Mouse (Mus musculus): ENCODE results near the gene Egfl7.
A peak's percentile ranks its signal among the peaks of the same experiment; 100 is the strongest.

Egfl7 gene

GRCm38 (mm10) chr2:26594461-26594933, 14.7 kb downstream of the Egfl7 start:
- no peak for DNase-seq

DNA sequence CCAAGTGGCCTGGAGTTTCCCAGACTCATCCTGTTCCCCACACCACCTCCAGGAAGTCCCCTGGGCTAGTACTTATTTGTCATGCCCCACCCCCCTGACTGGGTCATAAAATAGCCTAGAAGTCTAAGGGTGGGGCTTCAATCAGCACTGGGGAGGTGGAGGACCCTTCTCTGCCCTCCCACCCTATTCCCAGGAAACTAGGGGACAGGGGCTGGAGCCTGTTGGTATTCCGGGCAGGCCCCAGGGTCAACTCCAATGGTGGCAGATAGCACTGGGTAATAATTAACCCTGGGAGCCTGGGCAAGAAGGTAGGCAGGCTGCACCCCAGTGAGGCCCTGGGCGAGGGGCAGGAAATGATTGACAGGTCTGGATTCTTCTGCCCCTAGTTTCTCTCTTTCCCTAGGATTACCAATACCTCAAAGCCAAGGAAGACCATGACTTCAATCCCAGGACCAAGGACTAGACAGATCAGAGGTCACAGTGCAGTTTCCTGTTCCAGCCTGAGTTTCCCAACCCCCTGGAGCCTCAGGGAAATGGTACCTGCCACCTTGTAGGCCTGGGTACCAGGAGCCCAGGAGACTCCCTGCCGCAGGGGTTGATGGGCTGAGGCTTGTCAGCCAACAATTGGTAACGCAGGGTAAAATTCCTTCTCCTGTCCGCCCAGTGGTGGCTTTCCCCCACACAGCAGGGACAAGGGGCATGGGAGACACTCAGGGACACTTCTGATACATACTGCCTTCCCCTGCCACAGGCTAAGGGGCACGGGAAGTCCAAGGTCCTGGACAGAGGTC, 15.3 kb downstream of the Egfl7 start:
- no peak for DNase-seq

DNA sequence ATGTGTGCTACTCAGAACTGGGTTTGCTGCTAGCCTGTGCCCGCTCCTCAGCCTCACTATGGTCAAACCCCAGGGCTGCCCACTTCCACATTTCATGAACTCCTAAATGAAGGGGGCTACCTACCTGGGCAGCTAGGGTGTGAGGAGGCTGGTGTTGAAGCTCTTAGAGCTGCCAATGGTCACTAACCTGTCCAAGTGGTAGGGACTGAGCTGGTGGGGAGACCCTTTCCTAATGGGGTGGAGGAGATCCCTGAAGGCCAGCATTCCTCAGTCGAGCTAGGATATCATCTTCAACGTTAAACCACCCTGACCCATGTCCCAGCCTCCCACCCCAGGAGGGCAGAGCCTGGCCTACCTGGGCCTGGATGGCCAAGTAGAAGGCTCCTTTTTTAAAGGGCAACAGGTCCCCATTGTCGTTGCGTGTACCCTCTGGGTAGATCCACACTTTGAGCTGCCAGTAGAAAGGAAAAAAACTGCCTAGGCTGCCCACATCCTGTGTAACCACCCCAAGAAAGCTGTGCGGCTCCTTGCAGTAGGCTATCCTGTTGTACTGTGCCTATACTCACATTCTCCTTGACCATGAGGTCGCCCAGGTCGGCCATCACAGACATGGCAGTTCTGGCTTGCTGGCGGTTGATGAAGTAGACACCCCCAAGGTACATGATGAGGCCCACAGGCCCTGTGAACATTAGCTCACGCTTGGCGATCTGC, 16.1 kb downstream of the Egfl7 start:
- no peak for DNase-seq

- DNase-seq = no peak
These were observed 17.1 kb downstream of the Egfl7 start for GRCm38 (mm10) chr2:26596898-26597297.

DNA sequence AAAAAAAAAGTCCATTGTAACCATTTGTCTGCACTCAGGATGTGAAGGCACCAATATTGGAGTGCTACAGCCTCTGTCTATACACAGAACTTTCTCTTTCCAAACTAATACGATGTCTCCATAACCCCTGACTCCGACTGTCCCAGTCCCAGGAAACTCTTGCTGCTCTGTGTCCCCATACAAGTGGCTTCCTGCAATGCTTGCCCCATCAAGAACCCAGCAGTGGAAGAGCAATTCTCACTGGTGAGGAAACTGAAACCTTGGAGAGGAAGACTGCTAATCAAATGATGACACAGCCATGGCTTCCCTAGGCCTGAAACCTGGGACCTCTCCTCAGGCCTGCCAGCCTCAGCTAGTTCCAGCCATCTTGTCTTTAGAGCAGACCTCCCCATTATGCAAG, 18.0 kb downstream of the Egfl7 start:
- DNase-seq = no peak

DNA sequence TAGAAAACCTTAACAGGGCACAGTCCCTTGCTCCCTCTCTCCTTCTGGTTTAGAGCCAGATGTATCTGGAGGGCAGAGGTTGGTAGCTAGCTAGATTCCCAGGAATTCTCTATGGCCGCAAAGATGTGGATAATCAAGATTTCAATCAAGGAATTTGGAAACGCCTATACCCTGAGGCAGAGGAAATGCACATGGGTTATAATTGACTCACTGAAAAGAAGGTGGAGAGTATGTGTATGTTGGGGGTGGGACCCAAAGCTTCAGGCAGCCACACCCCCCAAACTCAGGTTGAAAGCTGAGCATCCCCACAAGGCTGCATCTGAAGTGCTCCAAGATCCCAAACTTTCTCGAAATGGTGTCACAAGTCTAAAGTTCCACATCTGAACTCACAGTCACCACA, 18.6 kb downstream of the Egfl7 start:
- no peak for DNase-seq

GRCm38 (mm10) chr2:26599965-26600364, 20.2 kb downstream of the Egfl7 start:
- no peak for DNase-seq

DNA sequence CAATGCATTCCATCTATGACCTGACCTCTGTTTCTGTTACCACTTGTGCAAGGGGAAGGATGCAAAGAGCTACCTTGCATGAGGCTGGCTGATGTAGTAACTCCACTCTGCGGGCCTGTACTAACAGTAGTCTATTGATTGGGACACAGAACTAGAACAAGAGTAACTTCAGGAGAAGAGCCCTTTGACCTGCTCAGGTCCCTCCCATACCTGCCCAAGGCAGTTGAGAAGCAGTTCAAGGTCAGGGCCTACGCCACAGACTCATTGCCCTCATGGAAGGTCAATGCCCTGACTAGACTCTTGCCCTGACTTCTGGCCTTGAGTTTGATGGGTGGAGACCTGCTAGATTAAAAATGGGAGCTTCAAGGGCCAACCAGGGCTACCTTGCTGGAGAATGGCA, 20.9 kb downstream of the Egfl7 start:
- no peak for DNase-seq

GRCm38 (mm10) chr2:26601595-26601994, 21.8 kb downstream of the Egfl7 start:
- DNase-seq = no peak

DNA sequence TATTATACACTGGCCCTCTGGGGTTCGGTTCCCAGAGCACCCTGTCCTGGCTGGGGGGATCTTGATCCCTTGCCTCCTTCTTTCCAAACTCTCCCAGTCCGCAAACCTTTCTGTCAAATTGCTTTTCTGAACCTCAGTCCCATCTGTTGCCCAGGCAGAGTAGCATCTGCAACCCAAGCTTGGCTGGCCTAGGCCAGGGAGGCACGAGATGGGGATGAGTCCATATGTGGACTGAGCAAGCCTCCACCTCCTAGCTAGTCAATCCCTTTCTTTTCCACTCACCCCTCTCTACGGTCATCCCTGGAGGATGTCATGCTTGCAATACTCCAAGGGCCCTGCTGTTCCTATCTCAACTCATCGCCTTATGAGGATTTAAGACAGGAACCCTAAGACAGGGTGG, 22.8 kb downstream of the Egfl7 start:
- no peak for DNase-seq

DNA sequence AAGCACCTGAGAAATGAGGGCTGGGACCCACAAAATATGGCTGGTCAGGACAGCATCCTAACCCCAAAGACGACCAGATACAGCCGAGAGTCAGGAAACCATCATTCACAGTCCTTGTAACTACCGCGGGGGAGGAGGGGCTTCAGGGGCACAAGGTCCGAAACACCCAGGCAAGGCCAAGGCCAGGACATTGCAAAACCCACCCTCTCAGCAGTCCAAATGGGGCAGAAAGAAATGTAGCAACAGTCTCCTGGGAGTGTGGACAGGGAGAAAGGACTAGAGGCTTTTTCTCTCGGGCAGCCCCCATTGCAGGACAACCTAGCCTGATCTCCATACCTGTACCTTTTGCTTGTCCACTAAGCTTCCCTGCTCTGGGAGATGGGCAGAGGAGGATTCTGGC, 23.3 kb downstream of the Egfl7 start:
- DNase-seq = no peak

DNA sequence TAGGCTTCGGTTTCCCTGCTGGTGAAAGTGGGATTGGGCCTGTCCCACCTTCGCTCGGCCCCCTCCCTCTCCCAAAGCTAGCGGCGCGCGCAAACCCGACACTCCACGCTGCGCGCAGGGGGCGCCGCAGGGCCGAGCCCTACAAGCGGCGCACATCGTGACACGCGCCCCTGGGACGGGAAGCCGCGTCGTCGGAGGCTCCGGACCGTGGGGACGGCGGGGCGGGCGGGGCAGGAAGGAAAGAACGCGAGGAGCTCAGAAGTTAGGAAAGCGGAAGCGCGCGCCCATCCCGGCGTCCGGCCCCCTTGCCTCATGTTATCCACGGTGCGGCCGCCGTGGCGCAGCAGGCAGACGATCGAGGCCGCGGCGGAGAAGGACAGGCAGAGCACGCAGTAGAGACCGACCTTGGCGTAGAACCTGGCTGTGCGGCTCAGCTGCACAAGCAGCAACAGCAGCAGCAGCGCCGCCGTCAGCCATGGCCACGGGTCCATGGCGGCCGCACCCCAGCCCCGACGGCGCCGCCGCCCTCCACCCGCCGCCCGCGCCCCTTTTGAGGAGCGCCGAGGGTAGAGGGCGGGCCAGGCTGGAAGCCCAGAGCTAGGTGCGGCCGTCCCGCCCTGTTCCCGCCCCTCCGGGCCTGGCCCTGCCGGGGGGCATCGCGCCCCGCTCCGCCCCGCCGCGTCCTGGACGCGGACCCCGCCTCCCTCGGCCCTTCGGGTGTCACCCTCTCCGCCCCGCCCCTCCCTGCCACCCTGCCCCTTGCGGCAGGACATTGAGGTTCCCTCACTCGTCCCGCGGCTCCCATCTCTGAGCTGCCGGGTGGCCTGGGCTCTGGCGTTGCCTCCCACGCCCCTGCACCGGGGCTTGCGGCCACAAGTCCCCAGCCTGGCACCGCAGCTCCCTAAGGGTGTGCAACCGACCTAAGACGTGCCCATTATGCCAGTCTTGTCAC, 24.2 kb downstream of the Egfl7 start, which contains the start of gene Agpat2:
TSS of gene Agpat2 (minus strand) at position 698 of the 952 bp plus-strand sequence.
- DNase-seq = peak; percentile 53

DNA sequence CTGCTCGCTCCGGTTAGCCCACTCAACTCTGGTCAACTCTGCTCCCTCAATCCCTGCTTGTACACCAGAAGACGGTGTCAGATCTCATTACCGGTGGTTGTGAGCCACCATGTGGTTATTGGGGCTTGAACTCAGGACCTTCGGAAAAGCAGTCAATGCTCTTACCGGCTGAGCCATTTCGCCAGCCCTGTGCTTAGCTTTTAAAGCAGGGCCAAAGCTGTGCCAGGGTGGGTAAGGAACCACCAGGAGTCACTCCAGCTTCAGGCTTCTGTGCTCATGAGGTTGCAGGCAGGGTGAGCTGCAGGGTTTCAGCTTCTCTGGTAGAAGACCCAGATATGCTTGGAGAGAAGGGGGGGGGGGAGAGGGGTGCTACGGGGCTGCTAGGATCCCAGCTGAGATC, 25.5 kb downstream of the Egfl7 start:
- no peak for DNase-seq

DNA sequence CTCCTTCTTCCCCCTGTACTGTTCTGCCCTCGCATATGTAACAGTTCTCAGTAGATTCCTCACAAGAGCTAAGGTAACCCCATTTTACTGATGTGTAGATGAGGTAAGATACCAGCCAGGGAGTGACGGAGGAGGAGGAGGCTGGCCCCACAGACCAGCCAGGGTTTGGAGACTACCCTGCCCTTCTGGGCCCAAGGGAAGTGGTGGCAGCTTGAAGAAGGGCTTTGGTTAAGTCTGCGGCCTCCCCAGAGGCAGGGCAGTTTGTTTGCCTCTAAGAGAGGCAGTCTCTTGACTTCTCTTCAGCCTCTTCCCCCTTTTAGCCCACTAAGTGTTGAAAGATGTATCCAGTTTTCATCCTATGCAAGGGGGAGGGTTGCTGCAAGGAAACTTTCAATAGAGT, 26.8 kb downstream of the Egfl7 start:
- no peak for DNase-seq

GRCm38 (mm10) chr2:26607056-26607910, 27.5 kb downstream of the Egfl7 start:
- no peak for DNase-seq

DNA sequence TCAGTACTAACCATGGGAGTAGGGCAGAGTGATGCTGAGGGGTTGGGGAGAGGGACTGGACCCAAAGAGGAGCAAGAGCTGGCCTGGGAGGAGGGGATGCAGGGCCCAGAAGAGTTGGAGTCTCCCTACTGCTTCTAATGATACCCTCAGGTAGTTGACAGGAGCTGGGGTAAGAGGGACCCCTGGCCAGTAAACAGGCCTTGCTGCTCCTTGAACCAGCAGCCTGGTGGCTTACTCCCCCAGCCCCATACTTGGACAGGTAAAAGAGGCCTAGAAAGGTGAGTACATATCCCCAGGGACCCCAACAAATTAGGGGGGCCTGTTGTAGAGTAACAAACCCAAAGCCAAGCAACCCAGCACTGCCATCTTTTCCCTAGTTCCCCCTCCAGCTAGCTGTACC, 29.0 kb downstream of the Egfl7 start:
- DNase-seq = no peak

DNA sequence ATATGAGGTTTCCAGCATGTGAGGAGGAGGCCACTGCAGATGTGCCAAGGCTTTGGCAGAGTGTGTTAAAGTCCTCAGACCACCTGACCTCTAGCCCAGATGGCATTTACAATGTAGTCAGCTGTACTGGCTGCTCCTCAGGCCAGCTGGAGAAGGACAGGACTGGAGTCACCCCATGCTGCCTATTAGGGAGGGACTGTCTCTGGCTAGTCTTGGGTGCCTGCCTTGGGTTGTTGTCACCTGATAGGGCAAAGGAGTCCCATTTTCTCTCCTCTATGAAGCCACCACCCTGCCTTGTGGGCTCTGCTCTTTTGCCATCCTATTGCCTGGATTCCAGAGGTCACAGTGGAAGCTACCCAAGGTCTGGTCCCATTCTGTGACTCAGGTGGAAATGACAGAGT, 29.4 kb downstream of the Egfl7 start:
- DNase-seq = no peak

- no peak for DNase-seq
These were observed 30.7 kb downstream of the Egfl7 start for GRCm38 (mm10) chr2:26610526-26610925.

GRCm38 (mm10) chr2:26611054-26611453, 31.2 kb downstream of the Egfl7 start:
- DNase-seq = no peak

- DNase-seq = no peak
These were observed 32.1 kb downstream of the Egfl7 start for GRCm38 (mm10) chr2:26611896-26612295.

- no peak for DNase-seq
These were observed 35.1 kb downstream of the Egfl7 start for GRCm38 (mm10) chr2:26614903-26615302.

- no peak for DNase-seq
These were observed 35.8 kb downstream of the Egfl7 start for GRCm38 (mm10) chr2:26615459-26616124.
